Mouse (Mus musculus): ENCODE measurements at regions not wholly inside any gene's neighbourhood (a gene's known extent, or its start where the extent isn't known, plus 50 kb on each side); places are given as distances from the start of the nearest gene placed in this dataset.

GRCm38 (mm10) chr14:120118582-120118981 lies 76.3 kb upstream of the Oxgr1 start:
- TF ChIP-seq CTCF (IDR thresholded peaks at IDR 0.05; ENCODE audit: low read depth, low read length), result no peak
- TF ChIP-seq POLR2A (IDR thresholded peaks at IDR 0.05; ENCODE audit: extremely low read depth, insufficient read depth, low read length), result no peak

Measured in liver, adult 2 months (tissue).